Comparison of ENCODE assay signal across 30 mouse cellular contexts in genomic region chr17:78327187-78327586, GRCm38 (mm10).
DNase-seq lines count a peak whose midpoint lies in the region; ATAC-seq and TF ChIP-seq lines count a peak whose summit lies in the region.
"Had no signal": no experiment of that assay in that cellular context is flagged by ENCODE, and none has a peak within 500 bp of the region (broad histone marks: within the 10 kb centered on the region; RNA-seq: fewer than 3 reads in every experiment).

No protein-coding gene starts in this region.

- peaks cover 19% of the 10 kb centered on the region for H3K27me3 ChIP-seq in heart, embryonic 13.5 days (replicated peaks)
- no peaks in the 10 kb centered on the region for H3K27me3 ChIP-seq in liver, embryonic 13.5 days
- H3K27me3 ChIP-seq in stomach, postnatal 0 days (ENCODE audit: control insufficient read depth, insufficient read depth, low read length): no peaks in the 10 kb centered on the region
- H3K27me3 ChIP-seq: embryonic facial prominence, embryonic 15.5 days; forebrain, embryonic 13.5 days; midbrain, embryonic 15.5 days; neural tube, embryonic 15.5 days had no signal

- no peak for DNase-seq in heart, postnatal 25 days (ENCODE audit: low spot score)
- no peak for DNase-seq in liver, embryonic 13.5 days
- no peak for DNase-seq in stomach, postnatal 0 days (ENCODE audit: low spot score)
- DNase-seq in adrenal gland, adult 8-10 months: no peak
- DNase-seq: adrenal gland, adult 2 months; cerebellum, adult 2 months; cerebellum, postnatal 25 days; heart, postnatal 14 days; kidney, adult 9 months; kidney, postnatal 14 days; left cerebral cortex, postnatal 4 days; lung, postnatal 36 days; right cerebral cortex, postnatal 25 days; spleen, adult 18-20 months; thymus, adult 18-20 months; thymus, postnatal 36 days had no signal

- no peak for TF ChIP-seq CTCF in embryonic fibroblast, embryonic 13.5 days (IDR thresholded peaks at IDR 0.05; ENCODE audit: borderline replicate concordance, insufficient read depth, low read length)
- no peak for TF ChIP-seq CTCF in stomach, postnatal 0 days (IDR thresholded peaks at IDR 0.05; ENCODE audit: low read depth)

- no peaks in the 10 kb centered on the region for H3K36me3 ChIP-seq in heart, embryonic 13.5 days
- H3K36me3 ChIP-seq in liver, embryonic 13.5 days: no peaks in the 10 kb centered on the region
- no peaks in the 10 kb centered on the region for H3K36me3 ChIP-seq in stomach, postnatal 0 days (ENCODE audit: control insufficient read depth, insufficient read depth, low read length)
- H3K36me3 ChIP-seq: embryonic facial prominence, embryonic 15.5 days; lung, embryonic 15.5 days; midbrain, embryonic 15.5 days; neural tube, embryonic 15.5 days had no signal

- intact Hi-C loops in heart, postnatal 25 days (cut with DNase I): no loop called here

- no peak for TF ChIP-seq POLR2A in embryonic fibroblast, embryonic 13.5 days (IDR thresholded peaks at IDR 0.05; ENCODE audit: low read depth, low read length)

- H3K4me2 ChIP-seq in heart, embryonic 13.5 days: no peak overlapping the region
- 0 out of 2 replicates have a peak overlapping the region, but pooled peaks have one; percentile 8 for H3K4me2 ChIP-seq in liver, embryonic 13.5 days
- H3K4me2 ChIP-seq in stomach, postnatal 0 days (replicated peaks; ENCODE audit: low read depth): no peak overlapping the region
- H3K4me2 ChIP-seq: embryonic facial prominence, embryonic 15.5 days; forebrain, embryonic 13.5 days; hindbrain, embryonic 14.5 days; lung, embryonic 15.5 days; midbrain, embryonic 15.5 days; neural tube, embryonic 15.5 days had no signal

- 43% methylated on average over 4 of the region's 4 CpGs for WGBS in heart, embryonic 13.5 days
- WGBS in liver, embryonic 13.5 days (ENCODE audit: insufficient replicate concordance): 22% methylated on average over 4 of the region's 4 CpGs
- 63% methylated on average over 4 of the region's 4 CpGs for WGBS in stomach, postnatal 0 days

- H3K4me3 ChIP-seq in heart, embryonic 13.5 days: no peak overlapping the region
- no peak overlapping the region for H3K4me3 ChIP-seq in embryonic fibroblast, embryonic 13.5 days (ENCODE audit: insufficient read depth, low read length)
- H3K4me3 ChIP-seq in liver, embryonic 13.5 days (replicated peaks): no peak overlapping the region
- no peak overlapping the region for H3K4me3 ChIP-seq in stomach, postnatal 0 days (ENCODE audit: low read depth, low read length)
- H3K4me3 ChIP-seq: embryonic facial prominence, embryonic 10.5 days; embryonic facial prominence, embryonic 15.5 days; forebrain, embryonic 13.5 days; lung, embryonic 15.5 days; midbrain, embryonic 10.5 days; midbrain, embryonic 15.5 days; neural tube, embryonic 15.5 days had no signal

- ATAC-seq in heart, embryonic 13.5 days (ENCODE audit: extremely low read depth, insufficient number of reproducible peaks, low FRiP score, low TSS enrichment): no peak
- peak; percentile 50 for ATAC-seq in liver, embryonic 13.5 days (ENCODE audit: low read depth)
- ATAC-seq in megakaryocyte progenitor cell, adult 5-6 weeks (replicated peaks; ENCODE audit: poor library complexity): 0 out of 2 replicates have a peak, but pooled peaks have one; percentile 20
- ATAC-seq in stomach, postnatal 0 days (ENCODE audit: low FRiP score, low TSS enrichment): no peak
- ATAC-seq: activated CD4-positive, CD25-positive, alpha-beta regulatory T cell, adult 4 months; CD4-positive, CD25-positive, alpha-beta regulatory T cell, adult 4 months; forebrain, embryonic 13.5 days; intestine, postnatal 0 days; midbrain, embryonic 15.5 days had no signal

- H3K9me3 ChIP-seq in heart, embryonic 13.5 days: no peaks in the 10 kb centered on the region
- no peaks in the 10 kb centered on the region for H3K9me3 ChIP-seq in liver, embryonic 13.5 days (replicated peaks)
- H3K9me3 ChIP-seq in stomach, postnatal 0 days (ENCODE audit: control insufficient read depth, low read length): no peaks in the 10 kb centered on the region
- H3K9me3 ChIP-seq: embryonic facial prominence, embryonic 10.5 days; embryonic facial prominence, embryonic 15.5 days; forebrain, embryonic 13.5 days; lung, embryonic 15.5 days; midbrain, embryonic 10.5 days; midbrain, embryonic 15.5 days; neural tube, embryonic 15.5 days had no signal

- no peak for TF ChIP-seq EP300 in stomach, postnatal 0 days (optimal IDR thresholded peaks at IDR 0.05)

- H3K27ac ChIP-seq in heart, embryonic 13.5 days (replicated peaks): 0 out of 2 replicates have a peak overlapping the region, but pooled peaks have one; percentile 24
- H3K27ac ChIP-seq in embryonic fibroblast, embryonic 13.5 days (ENCODE audit: insufficient read depth, low read length): peak overlapping the region; percentile 3; the same call in 1 of the 2 replicates
- peak overlapping the region; percentile 68 for H3K27ac ChIP-seq in liver, embryonic 13.5 days
- no peak overlapping the region for H3K27ac ChIP-seq in stomach, postnatal 0 days (replicated peaks)
- H3K27ac ChIP-seq: embryonic facial prominence, embryonic 10.5 days; embryonic facial prominence, embryonic 15.5 days; forebrain, embryonic 13.5 days; hindbrain, embryonic 14.5 days; midbrain, embryonic 10.5 days; midbrain, embryonic 15.5 days; neural tube, embryonic 15.5 days had no signal

- no peak overlapping the region for H3K9ac ChIP-seq in heart, embryonic 13.5 days
- no peak overlapping the region for H3K9ac ChIP-seq in liver, embryonic 13.5 days
- no peak overlapping the region for H3K9ac ChIP-seq in stomach, postnatal 0 days (ENCODE audit: low read length)
- H3K9ac ChIP-seq: embryonic facial prominence, embryonic 15.5 days; forebrain, embryonic 13.5 days; hindbrain, embryonic 14.5 days; lung, embryonic 15.5 days; midbrain, embryonic 15.5 days; neural tube, embryonic 15.5 days had no signal

- peaks cover 43% of the 10 kb centered on the region for H3K4me1 ChIP-seq in heart, embryonic 13.5 days
- peaks cover 19% of the 10 kb centered on the region for H3K4me1 ChIP-seq in embryonic fibroblast, embryonic 13.5 days (ENCODE audit: control insufficient read depth, insufficient read depth, low read length)
- H3K4me1 ChIP-seq in liver, embryonic 13.5 days (replicated peaks): peaks cover 58% of the 10 kb centered on the region
- H3K4me1 ChIP-seq in stomach, postnatal 0 days (replicated peaks; ENCODE audit: control insufficient read depth, insufficient read depth): 0 out of 2 replicates have a peak, but pooled peaks cover 3% of the 10 kb centered on the region
- H3K4me1 ChIP-seq: embryonic facial prominence, embryonic 15.5 days had no signal

Comparison
In these comparisons a context has a peak if more than half of its experiments do, and no peak if none do; other contexts are left out.
1. ATAC-seq: peak in liver, embryonic 13.5 days (single experiment) and megakaryocyte progenitor cell, adult 5-6 weeks (single experiment); none in heart, embryonic 13.5 days (single experiment) and stomach, postnatal 0 days (single experiment).